Mouse (Mus musculus) neural tube, embryonic 10.5 days (tissue): ENCODE measurements at regions not wholly inside any gene's neighbourhood (a gene's known extent, or its start where the extent isn't known, plus 50 kb on each side); places are given as distances from the start of the nearest gene placed in this dataset.
"Not testable (repeated sequence)": the region's sequence is repeated elsewhere in the genome, so short reads cannot be mapped to it uniquely, and the experiment has no call there.

ENCODE experiments used
- DNase-seq: peaks from one replicate; pipeline ENCODE4 v3.0.0-alpha.2; 2017; ENCODE audit warnings: low spot score; ENCODE audit errors: extremely low spot score

DNA sequence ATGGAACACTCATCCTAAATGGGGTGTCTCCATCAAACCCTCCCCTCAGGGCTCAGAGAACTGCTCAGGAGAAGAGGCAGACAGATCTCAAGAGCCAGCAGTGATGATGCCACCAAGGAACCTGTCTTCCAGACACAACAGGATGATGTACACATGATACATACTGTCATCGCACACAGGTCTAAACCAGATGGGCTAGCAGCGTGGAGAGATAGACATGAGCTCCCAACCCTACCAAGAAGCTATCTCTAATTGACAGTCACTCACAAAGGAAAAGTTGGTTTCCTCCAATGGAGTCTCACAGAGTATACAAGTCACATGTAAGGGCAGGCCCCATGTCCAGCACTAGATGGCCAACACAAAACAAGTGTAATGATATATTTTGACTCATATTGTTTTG is 139.9 kb downstream of the Cdca7 start:
- no peak for DNase-seq

GRCm38 (mm10) chr2:72616412-72616811 is 140.5 kb downstream of the Cdca7 start:
- no peak for DNase-seq

DNA sequence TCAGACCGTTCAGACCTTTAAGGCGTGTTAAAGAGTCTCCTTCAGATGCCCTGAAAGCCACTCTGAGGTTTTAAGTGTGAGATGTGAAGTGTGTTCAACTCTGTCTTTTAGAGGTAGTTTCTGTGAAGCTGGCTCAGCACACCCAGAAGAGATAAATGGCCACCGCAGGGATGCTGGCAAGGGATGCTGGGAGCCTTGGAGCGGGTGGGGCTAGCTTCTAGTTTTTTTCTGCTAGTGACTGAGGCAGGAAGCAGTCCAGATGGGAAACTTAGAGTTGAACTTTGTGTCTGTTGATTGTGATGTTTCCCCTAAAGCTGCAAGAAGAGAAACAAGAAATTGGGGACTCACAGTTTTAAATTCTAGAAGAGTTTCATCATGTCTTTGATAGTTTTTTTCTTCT is 143.5 kb downstream of the Cdca7 start:
- no peak for DNase-seq

- peak; percentile 51 for DNase-seq
These were observed 144.3 kb downstream of the Cdca7 start for GRCm38 (mm10) chr2:72620182-72620652.

DNA sequence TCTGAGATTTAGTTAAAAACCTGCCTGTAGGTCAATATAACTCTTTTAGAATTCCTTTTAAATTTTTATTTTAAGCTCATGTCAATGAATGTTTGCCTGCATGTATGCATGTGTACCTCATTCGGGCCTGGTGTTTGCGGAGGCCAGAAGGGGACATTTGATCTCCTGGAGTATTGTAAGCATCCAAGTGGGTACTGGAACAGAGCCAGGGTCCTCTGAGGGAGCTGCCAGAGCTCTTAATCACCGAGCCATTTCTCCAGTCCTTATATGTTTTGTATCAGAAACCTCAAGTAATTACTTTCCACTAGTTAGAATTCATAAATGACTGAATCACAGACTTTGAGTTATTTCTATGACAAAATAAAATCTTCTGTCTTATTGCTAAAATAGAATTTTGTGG is 152.0 kb downstream of the Cdca7 start:
- no peak for DNase-seq

DNA sequence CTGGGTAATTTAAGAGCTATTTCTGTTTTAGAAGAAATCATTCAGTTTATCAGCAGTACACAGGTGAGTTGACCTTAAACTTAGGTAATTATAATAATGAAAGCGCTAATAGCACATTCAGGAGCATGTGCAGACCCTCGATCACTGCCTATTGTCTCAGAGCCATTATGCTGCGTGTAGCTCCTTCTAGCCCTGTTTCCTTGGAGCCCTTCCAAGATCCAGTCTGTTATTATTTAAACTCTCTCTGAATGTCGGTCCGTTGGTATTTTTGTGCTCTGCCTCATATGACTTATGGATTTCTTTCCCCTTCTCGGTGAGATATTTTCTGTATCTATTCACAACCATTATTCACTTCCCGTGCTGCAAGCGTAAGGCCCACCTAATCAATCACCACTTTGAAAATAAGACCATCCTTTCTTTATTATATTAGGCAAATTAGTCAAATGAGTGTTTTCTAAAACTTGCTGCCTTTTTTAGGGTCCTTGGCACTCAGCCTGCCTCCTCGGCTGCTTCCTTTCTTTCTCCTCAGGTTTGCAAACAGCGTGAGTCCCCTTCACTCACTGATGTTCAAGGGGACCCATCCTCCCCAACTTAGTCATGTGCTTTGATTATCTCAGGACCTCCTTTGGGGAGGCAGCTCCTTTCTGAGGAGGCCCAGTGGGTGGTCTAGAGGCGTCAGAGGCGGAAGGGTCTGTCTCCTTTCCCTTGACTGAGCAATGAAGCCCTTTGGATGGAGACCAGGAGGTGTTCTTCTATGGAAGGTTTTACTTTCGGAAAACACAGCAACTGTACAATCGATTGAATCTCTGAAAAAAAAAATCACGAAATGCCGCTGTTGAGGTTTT is 152.9 kb downstream of the Cdca7 start:
- DNase-seq: no peak

DNA sequence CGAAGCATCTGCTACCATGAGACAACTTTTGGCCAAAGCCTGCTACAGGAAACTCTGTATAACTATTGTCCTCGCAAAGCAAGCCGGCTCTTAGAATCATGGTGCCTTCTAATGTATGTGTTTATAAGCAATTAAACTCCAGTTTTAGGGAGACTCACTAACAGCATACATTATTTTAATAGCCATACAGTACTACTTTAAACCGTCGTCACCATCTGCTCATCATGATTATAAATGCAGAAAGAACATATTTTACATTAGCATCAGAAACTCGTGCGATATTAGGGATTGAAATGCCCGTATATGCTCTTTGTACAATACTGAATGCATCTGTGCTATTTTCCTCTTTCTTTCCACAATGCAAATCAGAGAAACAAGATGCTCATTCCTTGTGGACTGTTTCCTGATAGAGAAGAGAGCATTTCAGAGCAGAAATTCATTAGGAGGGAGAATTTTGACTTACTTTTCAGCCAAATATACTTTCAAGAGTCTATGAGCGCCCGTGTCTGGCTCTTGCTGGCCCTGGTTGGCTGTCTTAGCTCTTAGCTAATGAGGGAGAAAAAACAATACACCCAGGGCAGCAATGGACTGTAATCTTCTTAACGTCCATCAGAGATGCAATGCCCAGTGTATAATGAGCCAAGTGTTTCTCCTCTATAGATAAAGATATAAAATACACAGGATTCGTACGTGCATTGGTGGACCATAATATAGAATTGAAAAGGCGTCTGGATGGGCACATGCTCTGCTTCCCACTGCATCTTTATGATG is 153.9 kb downstream of the Cdca7 start:
- no peak for DNase-seq

- DNase-seq: no peak
These were observed 162.1 kb downstream of the Cdca7 start for GRCm38 (mm10) chr2:72637881-72638620.

GRCm38 (mm10) chr2:72639022-72639421 is 163.1 kb downstream of the Cdca7 start:
- DNase-seq: no peak

- no peak for DNase-seq
These were observed 165.3 kb downstream of the Cdca7 start for GRCm38 (mm10) chr2:72641228-72641627.

- no peak for DNase-seq
These were observed 168.3 kb downstream of the Cdca7 start for GRCm38 (mm10) chr2:72644151-72644843.

- no peak for DNase-seq
These were observed 171.7 kb downstream of the Cdca7 start for GRCm38 (mm10) chr2:72647642-72648041.

DNA sequence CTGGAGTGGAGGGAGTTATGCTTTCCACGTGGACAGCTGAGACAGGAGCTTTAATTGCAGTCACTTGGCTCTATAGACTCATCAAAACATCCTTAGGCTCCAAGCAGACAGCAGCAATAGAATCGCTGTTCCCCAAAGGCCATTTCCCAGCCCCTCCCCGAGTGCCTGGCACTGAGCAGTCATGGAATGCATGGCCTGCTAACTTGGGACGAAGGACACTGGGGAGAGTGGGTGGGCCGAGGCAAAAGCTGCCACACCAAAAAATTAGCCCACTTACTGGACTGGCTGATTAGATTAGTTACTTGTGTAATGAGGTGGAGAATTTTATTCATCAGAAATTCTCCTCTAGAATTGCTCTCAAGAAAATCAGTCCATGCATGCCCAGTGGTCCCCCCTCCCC is 172.3 kb downstream of the Cdca7 start:
- no peak for DNase-seq

- DNase-seq: no peak
These were observed 179.9 kb downstream of the Cdca7 start for GRCm38 (mm10) chr2:72655864-72656263.

DNA sequence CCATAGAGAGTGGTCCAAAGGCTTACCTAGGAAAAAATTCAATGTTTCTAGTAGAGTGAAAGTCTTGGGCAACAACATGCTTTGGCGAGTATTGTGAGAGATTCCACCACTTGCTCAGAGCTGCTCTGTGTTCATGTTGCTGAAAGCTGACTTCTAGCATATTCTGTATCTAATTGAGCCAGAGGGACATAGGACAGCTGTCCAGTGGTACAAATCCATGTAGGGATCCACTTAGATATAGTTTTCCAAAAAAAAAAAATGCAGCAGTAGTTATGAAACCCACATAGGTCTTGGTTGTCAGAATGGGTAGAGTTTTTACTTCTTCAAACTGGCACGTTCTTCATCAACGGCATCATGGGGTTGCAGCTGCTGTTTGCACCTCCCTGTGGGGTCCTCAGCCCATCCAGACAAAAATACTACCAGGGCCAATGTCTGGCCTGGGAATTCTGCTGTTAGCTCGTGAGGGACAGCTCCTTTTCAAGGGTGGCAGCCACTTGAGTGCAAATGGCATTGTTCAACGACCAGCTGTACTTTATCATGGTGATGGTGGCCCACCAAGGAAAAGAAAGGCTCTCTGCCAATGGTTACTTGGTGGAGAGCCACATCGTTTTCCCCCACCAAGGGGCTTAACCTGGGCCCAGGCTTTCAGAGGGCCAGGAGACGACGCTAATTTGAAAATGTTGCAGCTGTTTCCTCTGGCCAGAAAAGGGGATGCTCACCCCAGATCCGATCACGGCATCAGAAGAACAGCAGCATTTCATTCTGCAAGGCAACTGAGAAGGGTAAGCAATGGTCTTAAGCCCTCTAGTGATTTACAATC is 181.4 kb downstream of the Cdca7 start:
- DNase-seq: no peak

DNA sequence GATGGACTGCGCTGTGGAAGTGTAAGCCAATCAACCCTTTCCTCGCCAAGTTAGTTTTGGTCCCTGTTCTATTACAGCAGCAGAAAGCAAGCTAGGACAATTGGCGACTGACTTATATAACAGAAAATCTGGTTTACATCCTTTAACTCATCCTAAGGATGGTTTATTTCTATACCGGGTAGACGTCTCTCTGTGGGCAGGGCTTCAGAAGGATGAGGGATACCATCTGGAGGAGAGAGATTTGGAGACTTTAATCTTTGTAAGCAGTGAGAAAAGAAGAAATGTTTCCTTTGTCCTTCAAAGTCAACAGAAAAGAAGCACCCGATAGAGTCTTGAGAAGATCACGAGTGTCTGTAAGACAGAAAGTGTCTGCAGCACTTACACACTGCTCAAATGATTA is 186.4 kb downstream of the Cdca7 start:
- no peak for DNase-seq

GRCm38 (mm10) chr2:72662979-72663780 is 187.2 kb downstream of the Cdca7 start:
- DNase-seq: no peak

DNA sequence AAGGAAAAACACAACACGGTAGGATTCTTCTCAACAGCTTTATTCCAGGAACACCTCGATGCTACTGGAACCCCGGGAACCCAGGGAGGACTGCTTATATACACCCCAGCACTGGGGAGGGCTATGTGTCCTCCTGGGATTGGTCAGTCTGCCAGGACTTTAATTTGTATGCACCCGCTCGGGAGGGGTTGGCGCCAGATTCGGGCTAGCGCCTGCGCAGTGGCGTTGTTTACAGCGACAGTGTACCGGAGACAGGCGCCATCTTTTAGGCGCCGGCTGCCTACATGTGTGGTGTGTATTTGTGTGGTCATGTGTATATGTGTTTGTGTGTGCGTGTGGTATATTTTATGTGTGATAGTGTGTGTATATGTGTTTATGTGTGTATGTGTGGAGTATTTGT is 191.4 kb downstream of the Cdca7 start:
- not testable (repeated sequence) for DNase-seq
